Mouse (Mus musculus): ENCODE data around the gene Rrnad1. TPM values are rescaled to one million over a fixed set of nuclear protein-coding genes. Genes with fewer than 3 reads are reported as not detected.

Rrnad1 gene
- polyA plus RNA-seq, 2 experiments, result 3.5 to 9.2 TPM

DNA sequence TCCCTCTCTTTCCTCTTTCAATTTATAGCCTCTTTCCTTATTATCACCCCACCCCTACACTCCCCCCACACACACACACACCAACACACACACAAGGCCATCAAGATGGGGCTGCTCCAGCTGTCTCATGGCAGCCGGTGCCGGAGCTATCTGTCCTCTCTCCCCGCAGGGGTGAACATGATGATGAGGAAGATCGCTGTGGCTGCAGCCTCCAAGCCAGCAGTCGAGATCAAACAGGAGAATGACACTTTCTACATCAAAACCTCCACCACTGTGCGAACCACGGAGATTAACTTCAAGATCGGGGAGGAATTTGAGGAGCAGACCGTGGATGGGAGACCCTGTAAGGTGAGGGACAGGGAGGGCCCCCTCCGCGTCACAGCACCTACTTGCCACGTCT lies 21.4 kb upstream of the Rrnad1 start:
- no peak for TF ChIP-seq CTCF (IDR thresholded peaks at IDR 0.05; ENCODE audit: low read depth)
- TF ChIP-seq EP300 (IDR thresholded peaks at IDR 0.05; ENCODE audit: low read depth), result no peak
- Histone ChIP-seq H3K4me1 (replicated peaks; ENCODE audit: control insufficient read depth in 2 of 2, insufficient read depth in 2 of 2, low read length in 1 of 2) (no peaks in the 10 kb centered on the region), H3K36me3 (replicated peaks; ENCODE audit: control insufficient read depth, insufficient read depth, low read depth) (no peaks in the 10 kb centered on the region), H3K9ac (replicated peaks) (no peak overlapping the region), H3K27ac (no peak overlapping the region), H3K4me3 (ENCODE audit: insufficient read depth in 1 of 2, low read depth in 2 of 2, low read length in 2 of 2) (no peak overlapping the region), H3K27me3 (ENCODE audit: control insufficient read depth, insufficient read depth, low read length) (peaks cover 68% of the 10 kb centered on the region), H3K4me2 (ENCODE audit: low read depth) (0 out of 2 replicates have a peak overlapping the region, but pooled peaks have one; percentile 15), H3K9me3 (ENCODE audit: control insufficient read depth, low read length) (no peaks in the 10 kb centered on the region)
- DNase-seq (ENCODE audit: low read depth in 3 of 3, low spot score in 3 of 3), result no peak
- no peak for ATAC-seq (ENCODE audit: insufficient read depth)
- 7% methylated on average over 12 of the region's 12 CpGs for WGBS (ENCODE audit: insufficient replicate concordance)

DNA sequence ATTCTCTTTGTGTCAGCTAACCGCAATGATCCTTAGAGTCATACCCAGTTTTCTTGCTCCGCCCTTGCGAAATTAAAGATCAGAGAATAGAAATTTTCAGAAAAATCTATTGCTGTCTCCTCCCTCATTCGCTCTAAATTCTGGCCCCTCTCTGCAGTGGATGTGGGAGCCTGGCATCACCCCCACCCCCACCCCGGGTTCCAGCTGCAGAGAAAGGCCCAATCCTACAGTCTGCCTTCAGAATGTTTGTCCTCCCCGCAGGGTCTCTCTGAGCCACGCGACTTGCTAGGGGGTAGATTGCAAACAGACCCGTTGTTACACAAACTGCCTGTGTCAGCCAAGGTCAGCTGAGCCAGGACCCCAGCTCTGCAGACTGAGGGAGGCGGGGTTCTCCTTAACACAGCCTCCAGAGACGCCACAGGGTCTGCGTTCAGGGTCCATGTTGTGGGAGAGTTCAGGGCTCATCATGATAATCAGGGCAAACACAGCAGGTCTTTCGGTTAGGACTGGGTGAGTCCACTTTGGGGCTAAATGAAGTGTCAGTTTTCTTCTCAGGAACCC lies 19.5 kb upstream of the Rrnad1 start:
- Histone ChIP-seq H3K9me3 (ENCODE audit: control insufficient read depth, low read length) (no peaks in the 10 kb centered on the region), H3K4me1 (replicated peaks; ENCODE audit: control insufficient read depth in 2 of 2, insufficient read depth in 2 of 2, low read length in 1 of 2) (no peaks in the 10 kb centered on the region), H3K4me3 (ENCODE audit: insufficient read depth in 1 of 2, low read depth in 2 of 2, low read length in 2 of 2) (no peak overlapping the region), H3K36me3 (replicated peaks; ENCODE audit: control insufficient read depth, insufficient read depth, low read depth) (no peaks in the 10 kb centered on the region), H3K27me3 (ENCODE audit: control insufficient read depth, insufficient read depth, low read length) (peaks cover 84% of the 10 kb centered on the region), H3K27ac (no peak overlapping the region), H3K4me2 (ENCODE audit: low read depth) (no peak overlapping the region), H3K9ac (replicated peaks) (no peak overlapping the region)
- no peak for TF ChIP-seq EP300 (IDR thresholded peaks at IDR 0.05; ENCODE audit: low read depth)
- no peak for TF ChIP-seq CTCF (IDR thresholded peaks at IDR 0.05; ENCODE audit: low read depth)
- no peak for ATAC-seq (ENCODE audit: insufficient read depth)
- WGBS (ENCODE audit: insufficient replicate concordance), result 7% methylated on average over 13 of the region's 13 CpGs
- DNase-seq (ENCODE audit: low read depth in 3 of 3, low spot score in 3 of 3), result no peak

DNA sequence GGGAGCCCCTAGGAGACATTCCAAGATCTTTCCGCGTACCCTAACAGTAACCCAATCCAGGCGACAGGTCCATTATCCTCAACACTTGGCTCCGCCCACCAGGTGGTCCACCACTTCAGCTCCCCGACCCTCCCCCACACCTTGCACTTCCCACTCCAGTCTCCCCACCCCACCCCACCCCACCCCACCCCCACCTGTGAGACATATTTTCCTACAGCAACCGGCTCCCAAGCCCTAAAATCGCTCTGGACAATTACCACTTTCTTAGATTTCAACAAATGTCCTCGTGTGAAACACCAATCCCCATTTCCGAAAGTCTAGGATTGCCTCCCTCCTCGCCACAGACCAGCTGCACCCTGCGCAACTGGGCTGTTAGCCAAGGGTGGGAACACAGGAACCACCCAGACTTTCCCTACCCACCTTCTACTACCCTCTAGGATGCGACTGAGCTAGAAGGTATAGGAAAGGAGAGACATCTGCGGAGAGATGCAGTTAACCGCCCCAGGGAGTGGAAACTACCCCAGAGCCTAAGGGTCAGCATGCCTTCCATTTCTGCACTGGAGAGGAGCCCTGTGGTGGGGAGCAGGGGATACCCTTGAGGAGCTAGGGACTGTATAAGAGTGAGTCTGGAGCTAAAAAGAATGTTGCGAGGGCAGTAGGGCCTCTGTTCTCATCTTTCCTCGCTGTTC lies 18.9 kb upstream of the Rrnad1 start:
- H3K27ac ChIP-seq, result no peak overlapping the region
- DNase-seq (ENCODE audit: low read depth in 3 of 3, low spot score in 3 of 3), result no peak
- no peak overlapping the region for H3K9ac ChIP-seq (replicated peaks)
- WGBS (ENCODE audit: insufficient replicate concordance), result 12% methylated on average over 16 of the region's 16 CpGs
- H3K27me3 ChIP-seq (ENCODE audit: control insufficient read depth, insufficient read depth, low read length), result peaks cover 84% of the 10 kb centered on the region
- H3K4me3 ChIP-seq (ENCODE audit: insufficient read depth in 1 of 2, low read depth in 2 of 2, low read length in 2 of 2), result no peak overlapping the region
- H3K9me3 ChIP-seq (ENCODE audit: control insufficient read depth, low read length), result no peaks in the 10 kb centered on the region
- no peaks in the 10 kb centered on the region for H3K4me1 ChIP-seq (replicated peaks; ENCODE audit: control insufficient read depth in 2 of 2, insufficient read depth in 2 of 2, low read length in 1 of 2)
- H3K4me2 ChIP-seq (ENCODE audit: low read depth), result no peak overlapping the region
- TF ChIP-seq EP300 (IDR thresholded peaks at IDR 0.05; ENCODE audit: low read depth), result no peak
- no peak for TF ChIP-seq CTCF (IDR thresholded peaks at IDR 0.05; ENCODE audit: low read depth)
- no peak for ATAC-seq (ENCODE audit: insufficient read depth)
- no peaks in the 10 kb centered on the region for H3K36me3 ChIP-seq (replicated peaks; ENCODE audit: control insufficient read depth, insufficient read depth, low read depth)

DNA sequence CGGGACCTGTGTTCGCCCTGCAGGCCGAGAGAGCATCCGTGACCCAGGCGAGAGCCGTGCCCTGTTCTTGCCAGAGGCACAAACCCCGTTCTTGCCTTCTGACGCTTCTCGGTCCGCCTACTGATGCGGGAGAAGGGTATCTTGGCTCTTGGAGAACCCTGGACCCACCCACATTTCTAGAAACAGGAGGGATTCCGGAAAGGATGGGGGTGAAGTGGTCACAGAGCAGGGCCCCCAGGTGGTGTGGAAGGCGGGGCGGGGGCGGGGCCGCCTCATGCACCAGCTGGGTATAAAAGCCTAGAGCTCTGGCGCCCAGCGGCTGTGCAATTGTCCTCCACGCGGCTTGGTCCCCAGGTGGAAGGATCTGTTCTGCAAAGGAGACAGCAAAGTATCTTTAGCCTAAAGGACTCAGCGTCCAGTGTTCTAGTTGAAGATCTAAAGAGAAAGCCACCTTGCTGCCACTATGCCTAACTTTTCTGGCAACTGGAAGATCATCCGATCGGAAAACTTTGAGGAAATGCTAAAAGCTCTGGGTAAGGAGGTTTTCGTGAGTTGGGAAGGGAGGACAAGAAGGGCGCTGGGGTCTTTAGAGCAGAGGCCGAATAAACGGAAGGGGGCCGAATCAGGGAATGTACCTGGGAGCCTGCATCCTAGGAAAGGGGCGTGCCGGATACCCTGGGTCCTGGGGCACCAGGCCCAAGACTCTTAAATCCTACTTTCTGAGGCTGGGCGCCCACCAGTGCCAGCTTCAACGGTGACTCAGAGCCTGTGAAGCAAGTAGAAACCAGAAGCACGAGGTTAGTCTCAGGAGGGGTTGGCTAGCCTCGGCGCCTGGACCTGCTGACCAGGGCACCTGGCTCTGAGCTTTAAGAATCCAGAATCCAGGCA lies 18.1 kb upstream of the Rrnad1 start, which contains the start of gene Crabp2:
TSS of gene Crabp2 (plus strand) at position 289 of the 888 bp plus-strand sequence.
- H3K9ac ChIP-seq (replicated peaks), result no peak within 1 kb of the TSS
- H3K9me3 ChIP-seq (ENCODE audit: control insufficient read depth, low read length), result no peaks in the 10 kb centered on the region
- peak within 1 kb of the TSS; percentile 34; the same call in 1 of the 2 replicates for H3K4me2 ChIP-seq (ENCODE audit: low read depth)
- DNase-seq (ENCODE audit: low read depth in 3 of 3, low spot score in 3 of 3) (no peak), ATAC-seq (ENCODE audit: insufficient read depth) (no peak)
- H3K4me1 ChIP-seq (replicated peaks; ENCODE audit: control insufficient read depth in 2 of 2, insufficient read depth in 2 of 2, low read length in 1 of 2), result no peaks in the 10 kb centered on the region
- no peak for TF ChIP-seq CTCF (IDR thresholded peaks at IDR 0.05; ENCODE audit: low read depth)
- no peak for TF ChIP-seq EP300 (IDR thresholded peaks at IDR 0.05; ENCODE audit: low read depth)
- H3K36me3 ChIP-seq (replicated peaks; ENCODE audit: control insufficient read depth, insufficient read depth, low read depth), result no peaks in the 10 kb centered on the region
- WGBS (ENCODE audit: insufficient replicate concordance), result 3% methylated on average over 35 of the region's 35 CpGs
- H3K27ac ChIP-seq, result no peak within 1 kb of the TSS
- H3K27me3 ChIP-seq (ENCODE audit: control insufficient read depth, insufficient read depth, low read length), result peaks cover 82% of the 10 kb centered on the region
- H3K4me3 ChIP-seq (ENCODE audit: insufficient read depth in 1 of 2, low read depth in 2 of 2, low read length in 2 of 2), result no peak within 1 kb of the TSS

DNA sequence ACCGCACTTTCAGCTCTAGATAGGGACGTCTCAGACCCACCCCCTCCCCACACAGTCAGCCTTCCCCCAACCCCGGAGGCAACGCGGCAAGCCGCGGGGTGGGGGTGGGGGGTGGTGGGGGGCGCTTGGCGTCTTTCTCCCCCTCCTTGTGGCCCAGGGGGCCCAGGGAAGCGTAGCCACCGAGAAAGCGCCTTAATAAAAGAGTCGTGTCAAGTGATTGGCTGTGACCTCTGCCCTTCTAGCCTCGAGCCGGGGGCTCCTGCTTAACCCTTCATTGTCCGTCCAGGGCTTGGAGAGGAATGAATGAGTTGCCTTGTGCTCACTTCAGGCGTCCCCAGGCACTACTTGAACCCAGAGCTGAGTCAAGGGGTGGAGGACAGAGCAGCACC lies 17.3 kb upstream of the Rrnad1 start:
- no peaks in the 10 kb centered on the region for H3K9me3 ChIP-seq (ENCODE audit: control insufficient read depth, low read length)
- peak overlapping the region; percentile 34; the same call in 1 of the 2 replicates for H3K4me2 ChIP-seq (ENCODE audit: low read depth)
- no peaks in the 10 kb centered on the region for H3K36me3 ChIP-seq (replicated peaks; ENCODE audit: control insufficient read depth, insufficient read depth, low read depth)
- TF ChIP-seq EP300 (IDR thresholded peaks at IDR 0.05; ENCODE audit: low read depth) (no peak), CTCF (IDR thresholded peaks at IDR 0.05; ENCODE audit: low read depth) (no peak)
- DNase-seq (ENCODE audit: low read depth in 3 of 3, low spot score in 3 of 3), result no peak
- H3K4me3 ChIP-seq (ENCODE audit: insufficient read depth in 1 of 2, low read depth in 2 of 2, low read length in 2 of 2), result no peak overlapping the region
- no peak overlapping the region for H3K27ac ChIP-seq
- H3K9ac ChIP-seq (replicated peaks), result no peak overlapping the region
- ATAC-seq (ENCODE audit: insufficient read depth), result no peak
- no peaks in the 10 kb centered on the region for H3K4me1 ChIP-seq (replicated peaks; ENCODE audit: control insufficient read depth in 2 of 2, insufficient read depth in 2 of 2, low read length in 1 of 2)
- H3K27me3 ChIP-seq (ENCODE audit: control insufficient read depth, insufficient read depth, low read length), result peaks cover 74% of the 10 kb centered on the region
- under 1% methylated on average over 16 of the region's 17 CpGs for WGBS (ENCODE audit: insufficient replicate concordance)

Measured in liver, embryonic 14.5 days (tissue).